Mouse (Mus musculus) C2C12 (cell line): ENCODE data around the gene Capsl.

Experiments
- CEBPB ChIP-seq: IDR thresholded peaks from one replicate; pipeline ENCODE4 v1.6.1; 2011; ENCODE audit warnings: low read depth, mild to moderate bottlenecking, control low read depth, moderate library complexity
- CTCF ChIP-seq: IDR thresholded peaks from one replicate; pipeline ENCODE4 v1.5.1; 2011; ENCODE audit not compliant: control insufficient read depth, insufficient read depth, insufficient read length
- FOSL1 ChIP-seq: IDR thresholded peaks from one replicate; pipeline ENCODE4 v1.8.0; 2011; ENCODE audit warnings: mild to moderate bottlenecking, low read length; ENCODE audit not compliant: poor library complexity, insufficient read depth, severe bottlenecking
- MAX ChIP-seq: IDR thresholded peaks from one replicate; pipeline ENCODE4 v1.6.1; 2011; ENCODE audit warnings: mild to moderate bottlenecking, control low read depth
- MYOD1 ChIP-seq: IDR thresholded peaks from one replicate; pipeline ENCODE4 v1.6.1; 2011; ENCODE audit warnings: low read depth; ENCODE audit not compliant: control insufficient read depth, insufficient read length
- MYOG ChIP-seq: IDR thresholded peaks from one replicate; pipeline ENCODE4 v1.6.1; 2011; ENCODE audit not compliant: control insufficient read depth, insufficient read length; ENCODE audit errors: extremely low read depth
- USF1 ChIP-seq: IDR thresholded peaks from one replicate; pipeline ENCODE4 v1.6.1; 2011; ENCODE audit warnings: low read depth, mild to moderate bottlenecking, control low read depth, moderate library complexity

GRCm38 (mm10) chr15:9471053-9471685 is 35.3 kb downstream of the Capsl start:
- no peak for TF ChIP-seq CTCF
- TF ChIP-seq CEBPB, result no peak
- no peak for TF ChIP-seq MAX
- no peak for TF ChIP-seq FOSL1
- no peak for TF ChIP-seq MYOG
- no peak for TF ChIP-seq USF1
- TF ChIP-seq MYOD1, result no peak
